8 mouse cellular contexts compared by ENCODE assay signal in genomic region chr14:31493901-31494300, GRCm38 (mm10). TPM values are rescaled to one million over a fixed set of nuclear protein-coding genes. Genes with fewer than 3 reads are reported as not detected.
A peak's percentile ranks its signal among the peaks of the same experiment; 100 is the strongest.
DNase-seq lines count a peak whose midpoint lies in the region; ATAC-seq and TF ChIP-seq lines count a peak whose summit lies in the region.

No protein-coding gene starts in this region.

- H3ac ChIP-seq in C2C12 (ENCODE audit: control insufficient read depth, insufficient read length, low read depth) = peak overlapping the region; percentile 76

- 20% methylated on average over 9 of the region's 9 CpGs for WGBS in heart, adult 2 months
- WGBS in forebrain, embryonic 15.5 days = 53% methylated on average over 9 of the region's 9 CpGs
- 21% methylated on average over 9 of the region's 9 CpGs for WGBS in liver, postnatal 0 days (ENCODE audit: insufficient replicate concordance)

- H3K4me3 ChIP-seq in heart, adult 2 months = peak overlapping the region; percentile 91
- peak overlapping the region; percentile 85 for H3K4me3 ChIP-seq in C2C12 (ENCODE audit: insufficient read depth, poor library complexity, severe bottlenecking)
- peak overlapping the region; percentile 75 for H3K4me3 ChIP-seq in forebrain, embryonic 15.5 days
- peak overlapping the region; percentile 84 for H3K4me3 ChIP-seq in liver, postnatal 0 days (ENCODE audit: low read depth, low read length)

- no peaks in the 10 kb centered on the region for H3K27me3 ChIP-seq in heart, adult 2 months (ENCODE audit: control insufficient read depth, insufficient read depth, low read length)
- no peaks in the 10 kb centered on the region for H3K27me3 ChIP-seq in C2C12 (ENCODE audit: control insufficient read depth, insufficient read depth, insufficient read length)
- no peaks in the 10 kb centered on the region for H3K27me3 ChIP-seq in forebrain, embryonic 15.5 days
- no peaks in the 10 kb centered on the region for H3K27me3 ChIP-seq in liver, postnatal 0 days (ENCODE audit: insufficient read depth, low read length)

- peaks cover 9% of the 10 kb centered on the region for H3K4me1 ChIP-seq in heart, adult 2 months (ENCODE audit: control insufficient read depth, insufficient read depth, low read length)
- peaks cover 38% of the 10 kb centered on the region for H3K4me1 ChIP-seq in forebrain, embryonic 15.5 days
- H3K4me1 ChIP-seq in liver, postnatal 0 days (ENCODE audit: insufficient read depth) = peaks cover 28% of the 10 kb centered on the region

- no peak for DNase-seq in heart, adult 2 months
- no peak for DNase-seq in heart, adult 9 months (ENCODE audit: low spot score in 2 of 2)
- peak; percentile 24 for DNase-seq in liver, postnatal 0 days
- no peak for DNase-seq in frontal cortex, postnatal 25 days (ENCODE audit: low spot score in 2 of 2)
- no peak for DNase-seq in gastrocnemius, postnatal 36 days
- no peak for DNase-seq in lung, postnatal 4 days

- peak overlapping the region; percentile 88 for H3K9ac ChIP-seq in heart, adult 2 months (ENCODE audit: low read depth, low read length)
- H3K9ac ChIP-seq in forebrain, embryonic 15.5 days (replicated peaks) = peak overlapping the region; percentile 85
- peak overlapping the region; percentile 90 for H3K9ac ChIP-seq in liver, postnatal 0 days (replicated peaks)

- H3K79me2 ChIP-seq in heart, adult 2 months (replicated peaks; ENCODE audit: control insufficient read depth, insufficient read depth, low read length) = peaks cover 7% of the 10 kb centered on the region
- H3K79me2 ChIP-seq in C2C12 (ENCODE audit: control insufficient read depth, insufficient read depth) = peaks cover 85% of the 10 kb centered on the region

- ATAC-seq in forebrain, embryonic 15.5 days (replicated peaks) = no peak
- no peak for ATAC-seq in liver, postnatal 0 days

- TF ChIP-seq EP300 in heart, adult 2 months (IDR thresholded peaks at IDR 0.05; ENCODE audit: insufficient read depth, low read depth, low read length) = no peak
- TF ChIP-seq EP300 in liver, postnatal 0 days (IDR thresholded peaks at IDR 0.05; ENCODE audit: low read depth) = no peak

- TF ChIP-seq POLR2A in heart, adult 2 months (IDR thresholded peaks at IDR 0.05; ENCODE audit: insufficient read depth, low read depth, low read length) = no peak

- no peak for TF ChIP-seq CTCF in heart, adult 2 months (IDR thresholded peaks at IDR 0.05)
- no peak for TF ChIP-seq CTCF in C2C12 (IDR thresholded peaks at IDR 0.05; ENCODE audit: control insufficient read depth, insufficient read depth, insufficient read length)
- TF ChIP-seq CTCF in liver, postnatal 0 days (IDR thresholded peaks at IDR 0.05; ENCODE audit: low read depth) = no peak

- intact Hi-C loops in heart, adult 2 months (cut with DNase I) = no loop called here
- intact Hi-C loops in gastrocnemius, postnatal 36 days (cut with DNase I) = no loop called here

- peak overlapping the region; percentile 73 for H3K4me2 ChIP-seq in forebrain, embryonic 15.5 days (replicated peaks)
- H3K4me2 ChIP-seq in liver, postnatal 0 days (ENCODE audit: low read depth, low read length) = peak overlapping the region; percentile 78

- no peaks in the 10 kb centered on the region for H3K9me3 ChIP-seq in forebrain, embryonic 15.5 days
- no peaks in the 10 kb centered on the region for H3K9me3 ChIP-seq in liver, postnatal 0 days (ENCODE audit: low read length)

- H3K79me3 ChIP-seq in C2C12 (ENCODE audit: low read depth) = peaks cover 71% of the 10 kb centered on the region

- H3K36me3 ChIP-seq in heart, adult 2 months (ENCODE audit: control insufficient read depth, insufficient read depth, low read length) = peaks cover 4% of the 10 kb centered on the region
- peaks cover 64% of the 10 kb centered on the region for H3K36me3 ChIP-seq in C2C12 (ENCODE audit: control insufficient read depth, insufficient read depth)
- H3K36me3 ChIP-seq in forebrain, embryonic 15.5 days = peaks cover 31% of the 10 kb centered on the region
- peaks cover 33% of the 10 kb centered on the region for H3K36me3 ChIP-seq in liver, postnatal 0 days (replicated peaks; ENCODE audit: insufficient read depth, low read length)

- peak overlapping the region; percentile 87 for H3K27ac ChIP-seq in heart, adult 2 months
- no peak overlapping the region for H3K27ac ChIP-seq in forebrain, embryonic 15.5 days (replicated peaks)
- peak overlapping the region; percentile 90 for H3K27ac ChIP-seq in liver, postnatal 0 days (ENCODE audit: low read depth)

TF ChIP-seq in C2C12, 6 proteins besides CTCF, POLR2A, EP300 and RAD21:
- TF ChIP-seq MAX (IDR thresholded peaks at IDR 0.05) (no peak), CEBPB (IDR thresholded peaks at IDR 0.05; ENCODE audit: low read depth) (no peak), MYOD1 (IDR thresholded peaks at IDR 0.05; ENCODE audit: control insufficient read depth, insufficient read length, low read depth) (no peak), USF1 (IDR thresholded peaks at IDR 0.05; ENCODE audit: low read depth) (no peak), MYOG (IDR thresholded peaks at IDR 0.05; ENCODE audit: control insufficient read depth, extremely low read depth, insufficient read length) (no peak), FOSL1 (IDR thresholded peaks at IDR 0.05; ENCODE audit: insufficient read depth, low read length, poor library complexity, severe bottlenecking) (no peak)

RNA-seq across cellular contexts. Expression of gene Eaf1, which starts 0.3 kb away (rescaled TPM):
- total RNA-seq in heart, adult 2 months (2021) = 10 to 100 TPM; 10.8 to 14.6 TPM
- 11.2 and 12.2 TPM in 2 replicates for polyA plus RNA-seq in heart, adult 2 months (2012; rRNA removed)
- 30.2 TPM for polyA plus RNA-seq in C2C12 (2012; fragmentation: generic; extraction: Trizol)
- 11.0 and 11.2 TPM in 2 replicates for polyA plus RNA-seq in forebrain, embryonic 15.5 days (2015; fragmentation: Nextera tagmentation; extraction: Ambion mirVana)
- polyA plus RNA-seq in liver, postnatal 0 days (2015; fragmentation: Nextera tagmentation; extraction: Ambion mirVana) = 9.6 and 11.4 TPM in 2 replicates
- 10 to 100 TPM; 10.5 to 11.7 TPM for total RNA-seq in gastrocnemius, postnatal 36 days (2021)

RNA-seq across cellular contexts. Expression of gene Mettl6, which starts 0.9 kb away (rescaled TPM):
- 1 to 10 TPM; 9.5 to 9.9 TPM for total RNA-seq in heart, adult 2 months (2021)
- polyA plus RNA-seq in heart, adult 2 months (2012; rRNA removed) = 4.2 and 7.2 TPM in 2 replicates
- polyA plus RNA-seq in C2C12 (2012; fragmentation: generic; extraction: Trizol) = 17.0 TPM
- polyA plus RNA-seq in forebrain, embryonic 15.5 days (2015; fragmentation: Nextera tagmentation; extraction: Ambion mirVana) = 55.4 and 62.4 TPM in 2 replicates
- 23.6 and 26.1 TPM in 2 replicates for polyA plus RNA-seq in liver, postnatal 0 days (2015; fragmentation: Nextera tagmentation; extraction: Ambion mirVana)
- total RNA-seq in gastrocnemius, postnatal 36 days (2021) = 1 to 10 TPM; 6.3 to 7.1 TPM

RNA-seq across cellular contexts. Expression of gene Sh3bp5, which starts 58.0 kb away (rescaled TPM):
- 10 to 100 TPM; 51.0 to 58.3 TPM for total RNA-seq in heart, adult 2 months (2021)
- 27.0 and 37.1 TPM in 2 replicates for polyA plus RNA-seq in heart, adult 2 months (2012; rRNA removed)
- 8.7 TPM for polyA plus RNA-seq in C2C12 (2012; fragmentation: generic; extraction: Trizol)
- polyA plus RNA-seq in forebrain, embryonic 15.5 days (2015; fragmentation: Nextera tagmentation; extraction: Ambion mirVana) = 111 and 115 TPM in 2 replicates
- 29.7 and 31.8 TPM in 2 replicates for polyA plus RNA-seq in liver, postnatal 0 days (2015; fragmentation: Nextera tagmentation; extraction: Ambion mirVana)
- total RNA-seq in gastrocnemius, postnatal 36 days (2021) = 10 to 100 TPM; 34.5 to 44.4 TPM
